Mouse (Mus musculus): Measurements from ENCODE around the gene Ablim2. TPM values are rescaled to one million over a fixed set of nuclear protein-coding genes. Genes with fewer than 3 reads are reported as not detected.

The Ablim2 gene
- polyA plus RNA-seq, 1 experiment from 2014 or later = 1.7 TPM

DNA sequence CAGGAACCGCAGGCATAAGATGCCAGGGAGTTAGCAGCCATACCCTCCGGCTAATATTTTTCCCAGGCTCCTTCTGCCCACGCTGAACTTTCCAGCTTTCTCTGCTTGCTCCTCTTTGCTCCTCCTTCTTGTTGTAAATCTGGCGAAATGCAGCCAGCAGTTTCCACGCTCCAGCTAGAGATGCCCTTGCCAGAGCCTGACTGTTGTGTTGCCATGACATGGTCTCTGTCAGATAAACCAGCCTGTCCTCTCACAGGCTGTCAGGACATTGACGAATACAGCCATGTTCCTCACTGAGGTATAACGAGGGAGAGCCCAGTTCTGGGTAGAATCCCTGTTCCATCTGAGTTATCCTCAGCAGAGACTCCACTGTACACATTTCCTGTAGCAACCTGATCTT lies 11.3 kb downstream of the Ablim2 start:
- Histone ChIP-seq H3K4me1 (ENCODE audit: control insufficient read depth, insufficient read depth, low read length) (no peaks in the 10 kb centered on the region), H3K27me3 (ENCODE audit: control insufficient read depth, insufficient read depth, low read length) (no peaks in the 10 kb centered on the region), H3K36me3 (ENCODE audit: control insufficient read depth, insufficient read depth, low read length) (no peaks in the 10 kb centered on the region), H3K9me3 (ENCODE audit: control insufficient read depth, low read length) (no peaks in the 10 kb centered on the region), H3K9ac (ENCODE audit: low read length) (no peak overlapping the region), H3K27ac (ENCODE audit: low read depth, low read length) (no peak overlapping the region), H3K4me3 (ENCODE audit: low read depth, low read length) (no peak overlapping the region), H3K4me2 (ENCODE audit: low read depth) (no peak overlapping the region)
- no peak for ATAC-seq (ENCODE audit: insufficient read depth, low FRiP score, low TSS enrichment)
- 88% methylated on average over 7 of the region's 7 CpGs for WGBS
- DNase-seq (ENCODE audit: low spot score) = no peak

DNA sequence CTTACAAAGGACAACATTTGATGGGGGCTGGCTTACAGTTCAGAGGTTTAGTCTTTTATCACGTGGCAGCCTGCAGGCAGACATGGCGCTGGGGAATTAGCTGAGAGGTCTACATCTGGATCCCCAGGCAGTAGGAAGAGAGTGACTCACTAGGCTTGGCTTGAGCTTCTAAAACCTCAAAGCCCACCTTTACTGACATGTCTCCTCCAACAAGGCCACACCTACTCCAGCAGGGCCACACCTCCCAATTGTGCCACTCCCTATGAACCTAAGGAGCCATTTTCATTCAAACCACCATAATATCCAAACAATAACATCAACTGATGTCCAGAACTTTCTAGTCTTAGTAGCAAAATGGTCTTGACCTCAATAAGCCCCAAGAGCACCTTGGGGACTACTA lies 12.6 kb downstream of the Ablim2 start:
- Histone ChIP-seq H3K9ac (ENCODE audit: low read length) (no peak overlapping the region), H3K9me3 (ENCODE audit: control insufficient read depth, low read length) (no peaks in the 10 kb centered on the region), H3K4me3 (ENCODE audit: low read depth, low read length) (no peak overlapping the region), H3K36me3 (ENCODE audit: control insufficient read depth, insufficient read depth, low read length) (no peaks in the 10 kb centered on the region), H3K27me3 (ENCODE audit: control insufficient read depth, insufficient read depth, low read length) (no peaks in the 10 kb centered on the region), H3K4me1 (ENCODE audit: control insufficient read depth, insufficient read depth, low read length) (no peaks in the 10 kb centered on the region), H3K27ac (ENCODE audit: low read depth, low read length) (no peak overlapping the region), H3K4me2 (ENCODE audit: low read depth) (no peak overlapping the region)
- ATAC-seq (ENCODE audit: insufficient read depth, low FRiP score, low TSS enrichment) (no peak), DNase-seq (ENCODE audit: low spot score) (no peak)
- WGBS = 85% methylated on average over 2 of the region's 2 CpGs

DNA sequence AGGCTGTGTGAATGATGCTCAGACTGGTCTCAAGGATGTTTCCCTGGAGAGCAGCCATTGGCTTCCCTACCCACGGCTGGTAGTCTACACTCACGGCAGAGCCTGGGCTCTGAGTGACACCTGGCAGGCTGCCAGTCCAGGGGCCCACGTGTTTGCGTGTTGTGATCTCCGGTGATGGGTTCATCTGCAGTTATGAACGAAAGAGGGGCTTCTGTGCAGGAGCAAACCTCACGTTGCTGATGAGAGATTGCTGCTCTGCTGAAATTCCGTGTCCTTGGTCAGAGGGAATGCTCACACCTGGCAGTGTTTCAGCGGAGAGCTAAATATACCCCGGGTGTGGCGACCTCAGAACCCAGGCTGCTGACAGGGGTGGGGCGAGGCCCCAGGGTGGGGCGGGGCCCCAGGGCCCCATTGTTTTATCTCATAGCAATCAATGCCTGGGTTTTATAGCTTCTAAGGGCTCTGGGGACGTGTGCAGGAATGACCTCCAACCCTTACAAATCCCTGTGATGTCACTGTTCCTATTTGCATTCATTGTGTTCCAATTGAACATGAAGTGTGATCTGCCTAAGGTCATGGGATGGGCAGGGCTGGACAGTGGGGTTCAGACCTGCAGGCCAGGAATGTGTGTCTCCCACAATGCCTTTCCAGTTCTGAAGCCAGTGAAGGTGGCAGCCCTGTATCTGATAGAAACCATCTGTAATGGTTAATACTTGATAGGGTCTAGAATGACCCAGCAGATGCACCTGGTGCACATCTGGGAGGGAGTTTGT lies 13.4 kb downstream of the Ablim2 start:
- H3K9me3 ChIP-seq (ENCODE audit: control insufficient read depth, low read length) = no peaks in the 10 kb centered on the region
- DNase-seq (ENCODE audit: low spot score) (no peak), ATAC-seq (ENCODE audit: insufficient read depth, low FRiP score, low TSS enrichment) (no peak)
- H3K9ac ChIP-seq (ENCODE audit: low read length) = no peak overlapping the region
- no peaks in the 10 kb centered on the region for H3K4me1 ChIP-seq (ENCODE audit: control insufficient read depth, insufficient read depth, low read length)
- no peaks in the 10 kb centered on the region for H3K27me3 ChIP-seq (ENCODE audit: control insufficient read depth, insufficient read depth, low read length)
- no peak overlapping the region for H3K4me3 ChIP-seq (ENCODE audit: low read depth, low read length)
- no peak overlapping the region for H3K27ac ChIP-seq (ENCODE audit: low read depth, low read length)
- no peaks in the 10 kb centered on the region for H3K36me3 ChIP-seq (ENCODE audit: control insufficient read depth, insufficient read depth, low read length)
- H3K4me2 ChIP-seq (ENCODE audit: low read depth) = no peak overlapping the region
- WGBS = 75% methylated on average over 14 of the region's 14 CpGs

DNA sequence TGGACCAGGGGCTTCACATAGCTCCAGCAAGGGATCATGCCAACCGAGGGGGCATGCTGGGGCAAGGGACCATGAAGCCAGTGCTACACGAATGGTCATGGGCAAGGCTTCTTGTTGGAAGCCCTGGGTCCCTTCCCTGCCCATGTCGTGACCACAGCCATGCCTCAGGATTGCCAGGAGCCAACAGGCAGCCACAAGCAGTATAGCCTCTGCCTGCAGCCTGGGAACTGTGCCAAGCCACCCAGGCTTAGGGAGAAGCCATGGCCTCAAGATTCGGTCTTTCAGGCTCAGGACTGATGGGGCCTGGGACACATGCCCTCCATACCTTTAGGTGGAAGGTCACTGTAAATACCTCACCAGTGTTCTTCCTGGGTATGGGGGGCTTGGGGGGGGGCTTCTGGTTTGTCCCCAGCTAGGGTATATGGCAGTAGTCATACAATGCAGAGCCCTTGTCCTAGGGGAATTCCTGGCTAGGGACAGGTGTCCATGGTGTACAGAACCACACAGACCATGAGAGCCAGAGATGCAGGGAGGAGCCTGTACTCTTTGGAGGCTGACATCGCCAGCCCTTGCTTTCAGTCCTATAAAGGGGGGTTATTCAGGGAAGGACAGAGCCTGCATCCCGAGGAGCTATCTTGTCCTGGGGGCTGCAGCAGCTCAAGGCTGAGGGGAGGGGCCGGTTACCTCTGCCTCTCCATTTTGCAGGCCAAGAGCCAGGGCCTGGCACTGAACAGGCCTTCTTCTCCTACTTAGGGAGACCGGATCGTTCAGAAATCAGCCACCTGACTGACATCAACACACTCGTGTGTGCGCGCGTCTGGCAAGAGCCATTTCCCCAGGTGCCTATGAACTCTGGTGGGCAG lies 15.8 kb downstream of the Ablim2 start:
- Histone ChIP-seq H3K9me3 (ENCODE audit: control insufficient read depth, low read length) (no peaks in the 10 kb centered on the region), H3K36me3 (ENCODE audit: control insufficient read depth, insufficient read depth, low read length) (no peaks in the 10 kb centered on the region), H3K9ac (ENCODE audit: low read length) (no peak overlapping the region), H3K4me2 (ENCODE audit: low read depth) (no peak overlapping the region), H3K4me3 (ENCODE audit: low read depth, low read length) (no peak overlapping the region), H3K4me1 (ENCODE audit: control insufficient read depth, insufficient read depth, low read length) (no peaks in the 10 kb centered on the region), H3K27me3 (ENCODE audit: control insufficient read depth, insufficient read depth, low read length) (no peaks in the 10 kb centered on the region), H3K27ac (ENCODE audit: low read depth, low read length) (no peak overlapping the region)
- DNase-seq (ENCODE audit: low spot score) = no peak
- ATAC-seq (ENCODE audit: insufficient read depth, low FRiP score, low TSS enrichment) = no peak
- 64% methylated on average over 13 of the region's 13 CpGs for WGBS

DNA sequence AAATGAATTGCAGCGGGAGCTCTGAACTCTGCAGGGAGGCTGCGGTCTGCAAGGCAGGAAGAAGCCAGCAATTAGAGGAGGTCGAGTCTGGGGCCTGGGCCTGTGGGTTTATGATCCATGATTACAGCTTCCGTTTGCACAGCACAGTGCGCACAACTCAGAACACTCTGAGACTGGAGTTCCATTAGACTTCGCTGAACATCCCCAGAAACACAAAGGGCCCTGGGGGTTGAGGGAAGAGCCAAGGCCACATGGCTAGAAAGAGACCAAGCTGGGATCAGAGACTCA lies 16.4 kb downstream of the Ablim2 start:
- no peak for ATAC-seq (ENCODE audit: insufficient read depth, low FRiP score, low TSS enrichment)

DNA sequence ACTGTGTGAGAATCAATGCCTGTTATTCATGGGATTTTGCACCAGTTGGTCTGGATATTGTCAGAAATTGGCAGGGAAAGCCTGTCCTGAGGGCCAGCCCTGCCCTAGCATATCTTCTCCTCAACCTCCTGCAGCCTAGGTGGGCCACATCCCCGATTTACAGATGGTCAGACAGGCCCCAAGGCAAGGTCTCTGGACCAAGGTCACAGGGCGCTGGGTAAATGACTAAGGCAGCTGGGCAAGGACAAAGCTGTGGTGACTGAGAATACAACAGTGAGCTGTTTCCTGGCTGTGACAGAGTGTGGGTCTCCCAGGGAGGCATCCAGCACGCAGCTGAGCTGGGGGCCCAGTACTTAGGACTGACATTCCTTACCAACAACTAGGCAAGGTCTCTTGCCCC lies 23.4 kb downstream of the Ablim2 start:
- H3K27me3 ChIP-seq (ENCODE audit: control insufficient read depth, insufficient read depth, low read length) = no peaks in the 10 kb centered on the region
- H3K9me3 ChIP-seq (ENCODE audit: control insufficient read depth, low read length) = no peaks in the 10 kb centered on the region
- H3K36me3 ChIP-seq (ENCODE audit: control insufficient read depth, insufficient read depth, low read length) = no peaks in the 10 kb centered on the region
- no peak overlapping the region for H3K4me3 ChIP-seq (ENCODE audit: low read depth, low read length)
- no peak overlapping the region for H3K9ac ChIP-seq (ENCODE audit: low read length)
- WGBS = 65% methylated on average over 3 of the region's 3 CpGs
- ATAC-seq (ENCODE audit: insufficient read depth, low FRiP score, low TSS enrichment) = no peak
- no peak overlapping the region for H3K27ac ChIP-seq (ENCODE audit: low read depth, low read length)
- H3K4me2 ChIP-seq (ENCODE audit: low read depth) = no peak overlapping the region
- H3K4me1 ChIP-seq (ENCODE audit: control insufficient read depth, insufficient read depth, low read length) = no peaks in the 10 kb centered on the region
- DNase-seq (ENCODE audit: low spot score) = no peak

More for the DNA sequence above, 16.4 kb downstream of the Ablim2 start:
- no peaks in the 10 kb centered on the region for H3K4me1 ChIP-seq (ENCODE audit: control insufficient read depth, insufficient read depth, low read length)
- no peak for DNase-seq (ENCODE audit: low spot score)
- no peak overlapping the region for H3K9ac ChIP-seq (ENCODE audit: low read length)
- H3K36me3 ChIP-seq (ENCODE audit: control insufficient read depth, insufficient read depth, low read length) = no peaks in the 10 kb centered on the region
- no peak overlapping the region for H3K27ac ChIP-seq (ENCODE audit: low read depth, low read length)
- H3K9me3 ChIP-seq (ENCODE audit: control insufficient read depth, low read length) = no peaks in the 10 kb centered on the region
- no peak overlapping the region for H3K4me3 ChIP-seq (ENCODE audit: low read depth, low read length)
- no peak overlapping the region for H3K4me2 ChIP-seq (ENCODE audit: low read depth)
- H3K27me3 ChIP-seq (ENCODE audit: control insufficient read depth, insufficient read depth, low read length) = no peaks in the 10 kb centered on the region
- WGBS = 28% methylated on average over 6 of the region's 6 CpGs

DNA sequence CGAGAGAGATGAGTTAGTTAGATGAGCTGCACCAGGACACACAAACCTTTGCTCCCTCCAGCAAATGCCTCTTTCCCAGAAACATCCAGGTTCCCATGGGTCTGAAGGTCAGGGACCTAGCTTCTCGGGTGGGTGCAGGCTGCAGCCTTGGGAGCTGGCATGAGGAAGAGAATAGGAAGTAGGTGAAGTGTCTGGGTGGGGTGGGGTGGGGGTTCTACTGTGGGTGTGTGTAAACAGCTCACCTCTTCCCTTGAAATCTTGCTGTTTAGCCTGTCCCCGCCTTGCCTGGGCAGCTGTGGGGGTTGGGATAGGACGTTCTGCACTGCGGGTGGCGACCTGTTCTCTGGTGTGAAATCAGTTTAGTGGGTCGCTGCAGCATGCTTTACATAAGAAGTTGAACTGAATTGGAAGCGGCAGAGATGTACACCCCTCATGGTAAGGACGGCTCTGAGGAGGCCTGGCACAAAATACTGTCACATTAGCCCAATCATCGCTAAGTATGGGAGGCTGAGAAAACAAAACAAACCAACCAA lies 25.0 kb downstream of the Ablim2 start:
- Histone ChIP-seq H3K36me3 (ENCODE audit: control insufficient read depth, insufficient read depth, low read length) (no peaks in the 10 kb centered on the region), H3K9me3 (ENCODE audit: control insufficient read depth, low read length) (no peaks in the 10 kb centered on the region), H3K4me2 (ENCODE audit: low read depth) (no peak overlapping the region), H3K9ac (ENCODE audit: low read length) (no peak overlapping the region), H3K4me3 (ENCODE audit: low read depth, low read length) (no peak overlapping the region), H3K4me1 (ENCODE audit: control insufficient read depth, insufficient read depth, low read length) (no peaks in the 10 kb centered on the region; the same call in 1 of the 2 replicates), H3K27me3 (ENCODE audit: control insufficient read depth, insufficient read depth, low read length) (no peaks in the 10 kb centered on the region), H3K27ac (ENCODE audit: low read depth, low read length) (no peak overlapping the region)
- 64% methylated on average over 10 of the region's 10 CpGs for WGBS
- DNase-seq (ENCODE audit: low spot score) (no peak), ATAC-seq (ENCODE audit: insufficient read depth, low FRiP score, low TSS enrichment) (no peak)

DNA sequence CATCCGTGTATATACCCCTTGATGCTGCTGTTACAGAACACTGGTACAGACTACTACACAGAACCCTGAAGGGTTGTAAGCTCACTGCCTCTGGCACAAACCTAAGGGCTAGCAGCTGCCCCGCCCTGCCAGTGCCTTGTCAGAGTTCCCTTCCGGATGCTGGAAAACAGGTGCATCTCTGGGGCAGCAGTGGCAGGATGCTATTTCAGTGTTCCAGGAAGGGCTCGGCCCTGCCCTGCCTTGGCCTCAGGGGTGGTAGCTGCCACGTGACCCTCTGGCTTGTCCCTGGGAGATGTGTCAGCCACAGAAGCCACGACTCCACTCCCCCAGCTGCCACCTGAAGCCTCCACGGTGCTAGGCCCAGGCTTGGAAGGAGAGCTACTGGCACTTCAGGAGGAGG lies 28.2 kb downstream of the Ablim2 start:
- no peak for ATAC-seq (ENCODE audit: insufficient read depth, low FRiP score, low TSS enrichment)
- 71% methylated on average over 7 of the region's 7 CpGs for WGBS

More for the DNA sequence above, 28.2 kb downstream of the Ablim2 start:
- Histone ChIP-seq H3K9me3 (ENCODE audit: control insufficient read depth, low read length) (no peaks in the 10 kb centered on the region), H3K27ac (ENCODE audit: low read depth, low read length) (no peak overlapping the region), H3K4me1 (ENCODE audit: control insufficient read depth, insufficient read depth, low read length) (no peaks in the 10 kb centered on the region; the same call in 1 of the 2 replicates), H3K4me2 (ENCODE audit: low read depth) (no peak overlapping the region), H3K36me3 (ENCODE audit: control insufficient read depth, insufficient read depth, low read length) (no peaks in the 10 kb centered on the region), H3K4me3 (ENCODE audit: low read depth, low read length) (no peak overlapping the region), H3K9ac (ENCODE audit: low read length) (no peak overlapping the region), H3K27me3 (ENCODE audit: control insufficient read depth, insufficient read depth, low read length) (no peaks in the 10 kb centered on the region)
- no peak for DNase-seq (ENCODE audit: low spot score)
